In the genomic region with DNA sequence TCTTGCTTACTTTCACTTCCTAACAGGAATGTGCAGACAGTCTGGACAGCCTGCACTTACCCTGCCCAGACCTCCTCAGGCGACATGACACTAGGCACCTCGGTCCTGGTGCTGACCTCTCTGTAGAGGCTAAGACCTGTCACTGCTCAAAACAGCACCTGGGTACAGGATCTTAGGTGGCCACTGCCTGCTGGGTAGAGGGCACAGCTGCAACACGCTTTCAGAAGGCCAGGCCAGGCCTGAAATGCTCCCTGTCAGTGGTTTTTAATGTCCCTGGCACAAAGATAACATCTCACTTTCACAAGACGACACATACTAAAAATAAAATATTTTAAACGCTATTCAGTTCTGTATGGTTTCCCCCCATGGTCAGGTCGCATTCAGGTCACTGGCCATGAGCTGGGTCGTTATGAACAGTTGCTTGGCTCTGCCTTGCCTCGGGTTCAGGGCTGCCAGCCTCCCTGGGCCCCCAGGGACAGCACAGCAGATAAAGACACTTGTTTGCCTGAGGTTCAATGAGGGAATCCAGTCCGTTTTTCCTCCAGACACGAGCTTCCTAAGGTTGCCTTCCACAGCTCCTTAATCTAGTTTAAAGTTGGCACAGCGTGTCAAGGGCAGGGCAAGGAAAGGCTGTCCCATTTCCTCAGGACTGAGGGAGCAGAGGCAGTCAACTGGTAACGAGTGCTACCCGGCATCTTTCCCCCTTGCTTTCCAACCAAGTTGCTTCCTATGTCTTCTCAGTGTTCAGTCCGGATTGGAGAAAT, we compare ENCODE assay signal across 12 mouse cellular contexts. TPM values are rescaled to one million over a fixed set of nuclear protein-coding genes. Genes with fewer than 3 reads are reported as not detected.
DNase-seq lines count a peak whose midpoint lies in the region; ATAC-seq lines count a peak whose summit lies in the region.
"Had no signal": no experiment of that assay in that cellular context is flagged by ENCODE, and none has a peak within 500 bp of the region (broad histone marks: within the 10 kb centered on the region; RNA-seq: fewer than 3 reads in every experiment).

No protein-coding gene starts in this region.

- peaks cover 6% of the 10 kb centered on the region; the same call in 1 of the 2 replicates for H3K4me1 ChIP-seq in hindbrain, embryonic 13.5 days (replicated peaks)
- H3K4me1 ChIP-seq in hindbrain, embryonic 16.5 days (ENCODE audit: control insufficient read depth, insufficient read depth, low read depth, low read length): no peaks in the 10 kb centered on the region
- H3K4me1 ChIP-seq in midbrain, embryonic 13.5 days (replicated peaks): 0 out of 2 replicates have a peak, but pooled peaks cover 3% of the 10 kb centered on the region

- DNase-seq in adrenal gland, adult (ENCODE audit: inconsistent age in 2 of 2, low spot score in 1 of 2): peak; percentile 29 to 73
- no peak for DNase-seq in adrenal gland, postnatal 36 days
- DNase-seq in lung, postnatal 36 days: peak; percentile 20
- no peak for DNase-seq in lung, postnatal 14 days
- no peak for DNase-seq in cerebellum, adult 9-10 months
- DNase-seq: embryo, embryonic 11 days had no signal

- H3K27me3 ChIP-seq in hindbrain, embryonic 13.5 days: no peaks in the 10 kb centered on the region
- no peaks in the 10 kb centered on the region for H3K27me3 ChIP-seq in hindbrain, embryonic 16.5 days (replicated peaks; ENCODE audit: control insufficient read depth, insufficient read depth, low read length)
- H3K27me3 ChIP-seq in midbrain, embryonic 13.5 days: no peaks in the 10 kb centered on the region

- WGBS in hindbrain, embryonic 13.5 days: 66% methylated on average over 14 of the region's 14 CpGs
- 59% methylated on average over 14 of the region's 14 CpGs for WGBS in hindbrain, embryonic 16.5 days
- 70% methylated on average over 14 of the region's 14 CpGs for WGBS in midbrain, embryonic 13.5 days

- H3K4me3 ChIP-seq in hindbrain, embryonic 13.5 days: no peak overlapping the region
- no peak overlapping the region for H3K4me3 ChIP-seq in hindbrain, embryonic 16.5 days (ENCODE audit: low read length)
- H3K4me3 ChIP-seq in midbrain, embryonic 13.5 days (replicated peaks): no peak overlapping the region
- H3K4me3 ChIP-seq: erythroblast, embryonic 14.5 days; hindbrain, embryonic 10.5 days had no signal

- H3K27ac ChIP-seq in hindbrain, embryonic 13.5 days: no peak overlapping the region
- no peak overlapping the region for H3K27ac ChIP-seq in hindbrain, embryonic 16.5 days (ENCODE audit: low read depth, low read length)
- H3K27ac ChIP-seq in midbrain, embryonic 13.5 days: no peak overlapping the region
- H3K27ac ChIP-seq: hindbrain, embryonic 10.5 days had no signal

- peak overlapping the region; percentile 6; the same call in 1 of the 2 replicates for H3K9ac ChIP-seq in hindbrain, embryonic 13.5 days
- H3K9ac ChIP-seq in hindbrain, embryonic 16.5 days (ENCODE audit: low read depth, low read length): no peak overlapping the region
- no peak overlapping the region for H3K9ac ChIP-seq in midbrain, embryonic 13.5 days (replicated peaks)

- no peak for ATAC-seq in hindbrain, embryonic 13.5 days (ENCODE audit: low FRiP score)
- ATAC-seq in hindbrain, embryonic 16.5 days: no peak
- ATAC-seq in midbrain, embryonic 13.5 days: no peak

- no peak overlapping the region for H3K4me2 ChIP-seq in hindbrain, embryonic 13.5 days
- H3K4me2 ChIP-seq in hindbrain, embryonic 16.5 days (ENCODE audit: low read length): no peak overlapping the region
- no peak overlapping the region for H3K4me2 ChIP-seq in midbrain, embryonic 13.5 days (replicated peaks)

- peaks cover 4% of the 10 kb centered on the region; the same call in 1 of the 2 replicates for H3K36me3 ChIP-seq in hindbrain, embryonic 13.5 days
- no peaks in the 10 kb centered on the region for H3K36me3 ChIP-seq in hindbrain, embryonic 16.5 days (ENCODE audit: control insufficient read depth, insufficient read depth, low read length)
- H3K36me3 ChIP-seq in midbrain, embryonic 13.5 days: 0 out of 2 replicates have a peak, but pooled peaks cover 4% of the 10 kb centered on the region

- H3K9me3 ChIP-seq in hindbrain, embryonic 13.5 days: no peaks in the 10 kb centered on the region
- no peaks in the 10 kb centered on the region for H3K9me3 ChIP-seq in hindbrain, embryonic 16.5 days (ENCODE audit: control insufficient read depth, low read length)
- no peaks in the 10 kb centered on the region for H3K9me3 ChIP-seq in midbrain, embryonic 13.5 days
- H3K9me3 ChIP-seq: hindbrain, embryonic 10.5 days had no signal

RNA-seq across cellular contexts. Expression of a gene that starts 27.6 kb away (rescaled TPM):
- 10 to 100 TPM; 13.6 to 21.6 TPM for total RNA-seq in adrenal gland, postnatal 36 days (2021)
- 43.8 and 44.8 TPM in 2 replicates for polyA plus RNA-seq in hindbrain, embryonic 13.5 days (2015; fragmentation: Nextera tagmentation; extraction: Ambion mirVana)
- 27.6 and 29.8 TPM in 2 replicates for polyA plus RNA-seq in hindbrain, embryonic 16.5 days (2015; fragmentation: Nextera tagmentation; extraction: Ambion mirVana)
- 49.6 and 53.3 TPM in 2 replicates for polyA plus RNA-seq in midbrain, embryonic 13.5 days (2015; fragmentation: Nextera tagmentation; extraction: Ambion mirVana)
- total RNA-seq: megakaryocyte-erythroid progenitor cell, adult 5-6 weeks had no signal
- polyA plus RNA-seq: erythroblast, embryonic 14.5 days had no signal

RNA-seq across cellular contexts. Expression of a gene that starts 30.6 kb away (rescaled TPM):
- total RNA-seq in adrenal gland, postnatal 36 days (2021): 1 to 10 TPM; 2.7 to 3.4 TPM
- 27.6 and 35.7 TPM in 2 replicates for polyA plus RNA-seq in hindbrain, embryonic 13.5 days (2015; fragmentation: Nextera tagmentation; extraction: Ambion mirVana)
- polyA plus RNA-seq in hindbrain, embryonic 16.5 days (2015; fragmentation: Nextera tagmentation; extraction: Ambion mirVana): 23.6 and 27.7 TPM in 2 replicates
- polyA plus RNA-seq in midbrain, embryonic 13.5 days (2015; fragmentation: Nextera tagmentation; extraction: Ambion mirVana): 31.8 and 32.8 TPM in 2 replicates

RNA-seq across cellular contexts. Expression of a gene that starts 43.8 kb away (rescaled TPM):
- 1 to 10 TPM; 1.7 to 2.6 TPM for total RNA-seq in adrenal gland, postnatal 36 days (2021)
- polyA plus RNA-seq in hindbrain, embryonic 13.5 days (2015; fragmentation: Nextera tagmentation; extraction: Ambion mirVana): 2.4 and 4.2 TPM in 2 replicates
- 14.9 and 19.5 TPM in 2 replicates for polyA plus RNA-seq in hindbrain, embryonic 16.5 days (2015; fragmentation: Nextera tagmentation; extraction: Ambion mirVana)
- 2.8 and 3.0 TPM in 2 replicates for polyA plus RNA-seq in midbrain, embryonic 13.5 days (2015; fragmentation: Nextera tagmentation; extraction: Ambion mirVana)
- total RNA-seq: megakaryocyte-erythroid progenitor cell, adult 5-6 weeks had no signal
- polyA plus RNA-seq: erythroblast, embryonic 14.5 days; hindbrain, embryonic 10.5 days had no signal

Comparison
In these comparisons a context has a peak if more than half of its experiments do, and no peak if none do; other contexts are left out.
1. DNase-seq: peak in adrenal gland, adult (2 of 2) and lung, postnatal 36 days (single experiment); none in adrenal gland, postnatal 36 days (0 of 2), lung, postnatal 14 days (single experiment) and cerebellum, adult 9-10 months (single experiment).